Mouse (Mus musculus): ENCODE data around the gene Slpi. TPM values are rescaled to one million over a fixed set of nuclear protein-coding genes. Genes with fewer than 3 reads are reported as not detected.
A peak's percentile ranks its signal among the peaks of the same experiment; 100 is the strongest.

The Slpi gene
- total and polyA plus RNA-seq, 3 experiments, result not detected

GRCm38 (mm10) chr2:164414581-164414980 is 25.7 kb upstream of the Slpi start:
- H3K27me3 ChIP-seq (ENCODE audit: insufficient read depth, low read length), result peaks cover 4% of the 10 kb centered on the region; the same call in 1 of the 2 replicates
- TF ChIP-seq CTCF (IDR thresholded peaks at IDR 0.05; ENCODE audit: low read depth, low read length), result no peak
- TF ChIP-seq POLR2AphosphoS5 (IDR thresholded peaks at IDR 0.05; ENCODE audit: insufficient replicate concordance, low read depth, low read length), result no peak
- TF ChIP-seq TAL1 (conservative IDR thresholded peaks at IDR 0.05; ENCODE audit: low read depth, low read length), result no peak
- TF ChIP-seq GATA1 (IDR thresholded peaks at IDR 0.05; ENCODE audit: borderline replicate concordance, low read length), result no peak
- TF ChIP-seq GATA2 (IDR thresholded peaks at IDR 0.05; ENCODE audit: borderline replicate concordance, low read depth, low read length), result no peak
- H3K36me3 ChIP-seq (replicated peaks), result no peaks in the 10 kb centered on the region
- no peaks in the 10 kb centered on the region for H3K9me3 ChIP-seq (replicated peaks)
- no peaks in the 10 kb centered on the region for H3K4me1 ChIP-seq (ENCODE audit: insufficient read depth, low read depth, low read length)
- no peak for DNase-seq (ENCODE audit: low spot score)
- no peak for ATAC-seq (ENCODE audit: extremely low read depth, insufficient number of reproducible peaks, low FRiP score, poor library complexity, severe bottlenecking)
- H3K4me3 ChIP-seq (ENCODE audit: low read depth, low read length), result no peak overlapping the region

GRCm38 (mm10) chr2:164414167-164414566 is 25.3 kb upstream of the Slpi start:
- DNase-seq (ENCODE audit: low spot score) (no peak), ATAC-seq (ENCODE audit: extremely low read depth, insufficient number of reproducible peaks, low FRiP score, poor library complexity, severe bottlenecking) (no peak)
- TF ChIP-seq GATA1 (IDR thresholded peaks at IDR 0.05; ENCODE audit: borderline replicate concordance, low read length) (no peak), TAL1 (conservative IDR thresholded peaks at IDR 0.05; ENCODE audit: low read depth, low read length) (no peak)
- no peak overlapping the region for H3K4me3 ChIP-seq (ENCODE audit: low read depth, low read length)
- H3K27me3 ChIP-seq (ENCODE audit: insufficient read depth, low read length), result peaks cover 4% of the 10 kb centered on the region; the same call in 1 of the 2 replicates
- no peaks in the 10 kb centered on the region for H3K36me3 ChIP-seq (replicated peaks)
- no peaks in the 10 kb centered on the region for H3K9me3 ChIP-seq (replicated peaks)
- H3K4me1 ChIP-seq (ENCODE audit: insufficient read depth, low read depth, low read length), result no peaks in the 10 kb centered on the region

- no peaks in the 10 kb centered on the region for H3K4me1 ChIP-seq (ENCODE audit: insufficient read depth, low read depth, low read length)
- H3K9me3 ChIP-seq (replicated peaks), result no peaks in the 10 kb centered on the region
- H3K4me3 ChIP-seq (ENCODE audit: low read depth, low read length), result no peak overlapping the region
- H3K36me3 ChIP-seq (replicated peaks), result no peaks in the 10 kb centered on the region
- DNase-seq (ENCODE audit: low spot score) (peak; percentile 52), ATAC-seq (ENCODE audit: extremely low read depth, insufficient number of reproducible peaks, low FRiP score, poor library complexity, severe bottlenecking) (no peak)
- peaks cover 12% of the 10 kb centered on the region; the same call in 1 of the 2 replicates for H3K27me3 ChIP-seq (ENCODE audit: insufficient read depth, low read length)
- TF ChIP-seq GATA2 (IDR thresholded peaks at IDR 0.05; ENCODE audit: borderline replicate concordance, low read depth, low read length), result no peak
- TF ChIP-seq CTCF (IDR thresholded peaks at IDR 0.05; ENCODE audit: low read depth, low read length), result peak; percentile 36; the same call in 1 of the 2 replicates
- TF ChIP-seq GATA1 (IDR thresholded peaks at IDR 0.05; ENCODE audit: borderline replicate concordance, low read length), result no peak
- TF ChIP-seq TAL1 (conservative IDR thresholded peaks at IDR 0.05; ENCODE audit: low read depth, low read length), result no peak
- TF ChIP-seq POLR2AphosphoS5 (IDR thresholded peaks at IDR 0.05; ENCODE audit: insufficient replicate concordance, low read depth, low read length), result no peak
Measured at GRCm38 (mm10) chr2:164407708-164408107, 18.8 kb upstream of the Slpi start.

GRCm38 (mm10) chr2:164405519-164405918 is 16.6 kb upstream of the Slpi start:
- no peak for DNase-seq (ENCODE audit: low spot score)
- ATAC-seq (ENCODE audit: extremely low read depth, insufficient number of reproducible peaks, low FRiP score, poor library complexity, severe bottlenecking), result no peak
- no peak overlapping the region for H3K4me3 ChIP-seq (ENCODE audit: low read depth, low read length)
- peaks cover 15% of the 10 kb centered on the region; the same call in 1 of the 2 replicates for H3K27me3 ChIP-seq (ENCODE audit: insufficient read depth, low read length)
- TF ChIP-seq TAL1 (conservative IDR thresholded peaks at IDR 0.05; ENCODE audit: low read depth, low read length), result no peak
- no peak for TF ChIP-seq POLR2AphosphoS5 (IDR thresholded peaks at IDR 0.05; ENCODE audit: insufficient replicate concordance, low read depth, low read length)
- TF ChIP-seq GATA1 (IDR thresholded peaks at IDR 0.05; ENCODE audit: borderline replicate concordance, low read length), result no peak
- no peak for TF ChIP-seq CTCF (IDR thresholded peaks at IDR 0.05; ENCODE audit: low read depth, low read length)
- TF ChIP-seq GATA2 (IDR thresholded peaks at IDR 0.05; ENCODE audit: borderline replicate concordance, low read depth, low read length), result no peak
- no peaks in the 10 kb centered on the region for H3K4me1 ChIP-seq (ENCODE audit: insufficient read depth, low read depth, low read length)
- peaks cover 3% of the 10 kb centered on the region for H3K9me3 ChIP-seq (replicated peaks)
- H3K36me3 ChIP-seq (replicated peaks), result no peaks in the 10 kb centered on the region

GRCm38 (mm10) chr2:164405060-164405459 is 16.2 kb upstream of the Slpi start, which contains the start of gene Matn4:
TSS of gene Matn4 (minus strand) at chr2:164405160.
- Histone ChIP-seq H3K4me3 (ENCODE audit: low read depth, low read length) (no peak within 1 kb of the TSS), H3K36me3 (replicated peaks) (no peaks in the 10 kb centered on the region), H3K4me1 (ENCODE audit: insufficient read depth, low read depth, low read length) (no peaks in the 10 kb centered on the region), H3K27me3 (ENCODE audit: insufficient read depth, low read length) (peaks cover 15% of the 10 kb centered on the region; the same call in 1 of the 2 replicates), H3K9me3 (replicated peaks) (peaks cover 6% of the 10 kb centered on the region)
- DNase-seq (ENCODE audit: low spot score), result no peak
- no peak for ATAC-seq (ENCODE audit: extremely low read depth, insufficient number of reproducible peaks, low FRiP score, poor library complexity, severe bottlenecking)
- no peak for TF ChIP-seq POLR2AphosphoS5 (IDR thresholded peaks at IDR 0.05; ENCODE audit: insufficient replicate concordance, low read depth, low read length)
- TF ChIP-seq CTCF (IDR thresholded peaks at IDR 0.05; ENCODE audit: low read depth, low read length), result no peak
- no peak for TF ChIP-seq TAL1 (conservative IDR thresholded peaks at IDR 0.05; ENCODE audit: low read depth, low read length)
- no peak for TF ChIP-seq GATA2 (IDR thresholded peaks at IDR 0.05; ENCODE audit: borderline replicate concordance, low read depth, low read length)
- no peak for TF ChIP-seq GATA1 (IDR thresholded peaks at IDR 0.05; ENCODE audit: borderline replicate concordance, low read length)

- ATAC-seq (ENCODE audit: extremely low read depth, insufficient number of reproducible peaks, low FRiP score, poor library complexity, severe bottlenecking), result no peak
- Histone ChIP-seq H3K4me3 (ENCODE audit: low read depth, low read length) (no peak overlapping the region), H3K4me1 (ENCODE audit: insufficient read depth, low read depth, low read length) (no peaks in the 10 kb centered on the region), H3K27me3 (ENCODE audit: insufficient read depth, low read length) (peaks cover 15% of the 10 kb centered on the region; the same call in 1 of the 2 replicates), H3K9me3 (replicated peaks) (peaks cover 6% of the 10 kb centered on the region), H3K36me3 (replicated peaks) (no peaks in the 10 kb centered on the region)
- TF ChIP-seq CTCF (IDR thresholded peaks at IDR 0.05; ENCODE audit: low read depth, low read length) (no peak), GATA2 (IDR thresholded peaks at IDR 0.05; ENCODE audit: borderline replicate concordance, low read depth, low read length) (no peak), GATA1 (IDR thresholded peaks at IDR 0.05; ENCODE audit: borderline replicate concordance, low read length) (no peak), POLR2AphosphoS5 (IDR thresholded peaks at IDR 0.05; ENCODE audit: insufficient replicate concordance, low read depth, low read length) (no peak), TAL1 (conservative IDR thresholded peaks at IDR 0.05; ENCODE audit: low read depth, low read length) (no peak)
- no peak for DNase-seq (ENCODE audit: low spot score)
Measured at GRCm38 (mm10) chr2:164404082-164404990, 15.4 kb upstream of the Slpi start.

Data from G1E (cell line).